Mouse (Mus musculus) gastrocnemius, adult 18-20 months (tissue): ENCODE results near the gene Xlr3b. TPM values are rescaled to one million over a fixed set of nuclear protein-coding genes. Genes with fewer than 3 reads are reported as not detected.
"Not testable (repeated sequence)": the region's sequence is repeated elsewhere in the genome, so short reads cannot be mapped to it uniquely, and the experiment has no call there.

ENCODE experiments used
- DNase-seq: peaks from one replicate; pipeline ENCODE4 v3.0.0; 2021; ENCODE audit warnings: low spot score
- long read RNA-seq, 2 experiments: library from polyadenylated mRNA; stranded (forward); transcript quantifications; one replicate each; pipeline ENCODE4 v2.0.0; 2021
- total RNA-seq, 2 experiments: library from RNA; stranded (reverse); gene quantifications; 2 replicates each; pipeline ENCODE4 v1.2.3; 2021

Gene Xlr3b
- 1 to 10 TPM; 1.4 to 2.3 TPM for total RNA-seq
- long read RNA-seq, experiment 1, partial matches to known transcripts = 0 of 6 reads
- long read RNA-seq, experiment 1, other reads (novel, unspliced or antisense) = 1 of 6 reads
- long read RNA-seq, experiment 2, partial matches to known transcripts = 0 of 1 reads
- long read RNA-seq, experiment 2, other reads (novel, unspliced or antisense) = 1 of 1 reads

DNA sequence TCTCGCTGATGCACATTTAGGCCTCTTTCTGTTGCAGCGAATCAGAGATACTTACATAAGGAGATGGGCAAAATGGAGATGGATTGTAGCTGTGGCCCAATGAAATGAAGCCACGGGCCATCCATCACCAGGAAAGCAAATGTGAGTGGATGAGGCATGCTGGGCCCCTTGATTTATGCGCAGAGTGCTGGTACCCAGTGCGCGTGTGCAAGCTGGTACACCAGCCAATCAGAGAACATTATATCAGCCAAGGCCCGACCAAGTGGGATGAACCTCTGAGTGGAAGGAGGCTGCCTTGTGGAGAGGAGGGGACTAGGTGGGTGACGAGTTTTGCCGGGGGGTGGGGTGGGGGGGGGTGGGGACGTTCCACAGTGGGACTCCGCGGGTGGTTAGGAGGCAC is at the start of gene Xlr3b:
Gene Xlr3b (plus strand): TSS at position 274 of the 400 bp plus-strand sequence.
- peak; percentile 1 for DNase-seq

DNA sequence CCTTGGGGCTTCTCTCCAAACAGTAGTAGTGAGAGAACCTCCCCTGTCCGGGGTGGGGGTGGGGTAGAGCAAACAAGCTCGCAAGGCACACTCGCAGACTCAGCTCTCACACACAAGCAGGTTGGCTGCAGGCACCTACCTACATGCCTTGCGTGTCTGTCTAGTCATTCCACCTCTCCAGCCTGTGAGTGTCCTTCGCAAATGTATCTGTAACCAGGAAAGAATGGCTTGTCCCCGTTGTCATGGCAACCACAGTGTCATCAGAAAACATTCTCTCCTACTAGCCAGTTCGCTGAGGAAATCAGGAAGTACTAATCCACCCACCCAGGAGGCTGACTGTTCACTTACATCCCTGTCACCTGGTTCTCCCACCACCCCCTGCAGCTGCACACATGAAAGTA is 48.8 kb upstream of the Xlr3b start:
- not testable (repeated sequence) for DNase-seq

DNA sequence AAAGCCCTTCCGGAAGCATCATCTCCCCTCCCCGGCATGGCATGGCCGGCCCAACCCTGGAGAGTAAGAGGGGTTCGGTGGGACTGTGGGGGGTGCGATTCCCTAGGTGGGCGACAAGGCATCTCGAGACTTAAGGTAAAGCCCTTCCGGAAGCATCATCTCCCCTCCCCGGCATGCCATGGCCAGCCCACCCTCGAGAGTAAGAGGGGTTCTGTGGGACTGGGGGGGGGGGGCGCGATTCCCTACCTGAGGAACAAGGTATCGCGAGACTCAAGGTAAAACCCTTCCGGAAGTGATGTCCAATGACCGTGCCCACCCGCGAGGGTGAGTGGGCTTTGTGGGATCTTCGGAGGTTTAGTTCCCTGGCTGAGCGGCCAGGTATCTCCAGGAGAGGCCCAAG is 43.5 kb upstream of the Xlr3b start, which contains the start of gene Xlr5b:
Gene Xlr5b (plus strand): TSS at position 301 of the 400 bp plus-strand sequence.
- not testable (repeated sequence) for DNase-seq

DNA sequence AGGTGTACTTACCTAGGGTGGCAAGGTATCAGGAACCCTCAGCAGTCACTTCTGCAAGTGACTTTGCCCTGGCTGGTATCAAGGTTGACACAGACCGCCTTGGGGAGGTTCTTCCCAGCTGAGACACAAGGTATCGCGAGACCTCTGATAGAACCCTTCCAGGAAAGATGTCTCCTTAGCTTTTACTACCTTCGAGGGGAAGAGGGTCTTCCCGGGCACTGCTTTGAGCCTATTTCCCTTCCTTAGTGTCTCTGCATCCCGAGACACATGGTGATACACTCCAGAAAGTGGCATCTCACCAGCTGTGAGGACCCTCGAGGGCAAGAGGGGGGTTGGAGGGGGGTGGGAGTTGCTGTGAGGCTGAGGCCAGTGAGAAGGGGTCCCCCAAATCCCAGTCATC is 42.7 kb upstream of the Xlr3b start, which contains the start of gene DXBay18:
Gene DXBay18 (minus strand): TSS at position 101 of the 400 bp plus-strand sequence.
- not testable (repeated sequence) for DNase-seq

DNA sequence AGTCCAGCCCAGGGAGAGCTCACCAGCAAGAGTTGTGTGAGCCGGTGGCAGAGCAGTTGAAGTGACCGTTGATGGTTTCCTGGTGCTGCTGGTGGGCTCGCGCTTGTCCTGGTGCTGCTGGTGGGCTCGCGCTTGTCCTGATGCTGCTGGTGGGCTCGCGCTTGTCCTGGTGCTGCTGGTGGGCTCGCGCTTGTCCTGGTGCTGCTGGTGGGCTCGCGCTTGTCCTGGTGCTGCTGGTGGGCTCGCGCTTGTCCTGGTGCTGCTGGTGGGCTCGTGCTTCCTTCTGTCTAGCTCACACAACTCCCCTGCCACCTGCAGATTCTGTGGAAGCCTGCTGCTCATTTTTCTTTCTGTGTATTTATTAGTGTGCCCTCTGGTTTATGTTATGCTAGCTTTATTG is 15.1 kb upstream of the Xlr3b start, which contains the start of gene Spin2d:
Gene Spin2d (minus strand): TSS at position 101 of the 400 bp plus-strand sequence.
- DNase-seq = not testable (repeated sequence)

DNA sequence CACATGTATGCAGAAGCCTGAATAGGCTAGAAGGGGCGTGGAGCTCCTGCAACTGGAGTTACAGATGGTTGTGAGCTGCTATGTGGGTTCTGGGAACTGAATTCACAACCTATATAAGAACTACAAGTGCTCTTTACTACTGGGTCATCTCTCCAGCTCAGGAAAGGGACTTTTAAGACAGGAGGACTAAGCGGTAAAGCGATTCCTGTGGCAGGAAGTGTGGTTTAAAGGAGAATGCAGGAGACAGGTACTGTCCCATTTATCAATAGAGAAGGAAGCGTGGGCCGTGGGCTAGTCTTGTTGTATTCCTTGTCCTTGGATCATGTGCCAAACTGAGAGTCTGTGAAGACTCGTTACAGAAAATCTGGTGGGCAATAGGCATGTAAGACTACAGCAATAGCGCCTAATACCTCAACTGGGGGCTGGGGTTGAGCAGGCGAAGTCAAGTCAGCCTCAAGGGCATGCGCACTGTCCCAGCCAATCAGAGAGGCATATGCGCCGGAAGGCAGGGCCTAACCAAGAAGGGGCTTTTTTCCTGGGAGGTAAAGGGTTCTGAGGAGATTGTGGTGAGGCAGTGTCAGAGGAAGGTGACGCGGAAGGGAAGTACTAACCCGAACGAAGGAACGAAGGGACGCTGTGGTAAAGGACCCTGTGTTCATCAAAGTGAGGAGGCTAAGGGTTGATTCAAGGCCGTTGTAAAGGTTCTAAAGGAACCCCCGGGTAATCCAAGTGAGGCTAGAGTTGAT is 22.0 kb downstream of the Xlr3b start, which contains the start of gene Xlr4b:
Gene Xlr4b (plus strand): TSS at position 515 of the 746 bp plus-strand sequence.
- DNase-seq = not testable (repeated sequence)

DNA sequence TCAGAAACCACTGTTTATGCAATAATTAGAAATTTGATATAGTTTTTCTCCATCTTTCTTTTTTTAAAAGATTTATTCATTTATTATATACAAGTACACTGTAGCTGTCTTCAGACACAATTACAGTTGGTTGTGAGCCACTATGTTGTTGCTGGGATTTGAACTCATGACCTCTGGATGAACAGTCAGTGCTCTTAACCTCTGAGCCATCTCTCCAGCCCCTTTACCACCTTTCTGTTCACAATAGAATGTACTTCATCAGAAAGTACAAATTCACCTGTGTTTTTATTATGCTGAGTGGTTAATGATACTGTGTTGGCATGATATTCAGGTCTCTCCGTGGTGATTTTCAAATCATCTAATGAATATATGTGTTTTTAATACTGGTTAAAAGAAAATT is 33.4 kb downstream of the Xlr3b start:
- DNase-seq = no peak

DNA sequence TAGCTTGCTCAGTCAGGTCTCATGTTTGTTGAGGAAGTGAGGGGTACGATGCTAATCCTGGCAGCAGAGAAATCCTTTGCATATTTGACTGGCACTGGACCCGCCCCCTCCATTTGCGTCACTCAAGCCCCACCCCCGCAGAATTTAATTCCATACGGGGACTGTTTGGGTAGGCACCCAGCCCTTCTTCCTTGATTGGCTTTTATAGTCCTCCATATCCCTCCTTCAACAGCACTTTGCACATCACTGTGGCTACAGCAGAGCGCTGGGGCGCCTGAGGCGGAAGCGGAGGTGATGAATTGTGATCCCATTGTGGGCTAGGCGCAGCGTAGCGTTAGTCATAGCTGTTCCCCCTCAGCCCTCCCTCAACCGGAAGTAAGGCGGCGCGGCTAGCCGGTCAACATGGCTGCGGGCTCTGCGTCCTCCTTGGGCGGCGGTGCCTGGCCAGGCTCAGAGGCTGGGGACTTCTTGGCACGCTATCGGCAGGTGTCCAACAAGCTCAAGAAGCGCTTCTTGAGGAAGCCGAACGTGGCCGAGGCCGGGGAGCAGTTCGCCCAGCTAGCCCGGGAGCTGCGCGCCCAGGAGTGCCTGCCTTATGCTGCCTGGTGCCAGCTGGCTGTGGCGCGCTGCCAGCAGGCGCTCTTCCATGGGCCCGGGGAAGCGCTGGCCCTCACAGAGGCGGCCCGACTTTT is 36.1 kb downstream of the Xlr3b start, which contains the start of gene F8a:
Gene F8a (plus strand): TSS at position 378 of the 692 bp plus-strand sequence.
- peak; percentile 71 for DNase-seq

DNA sequence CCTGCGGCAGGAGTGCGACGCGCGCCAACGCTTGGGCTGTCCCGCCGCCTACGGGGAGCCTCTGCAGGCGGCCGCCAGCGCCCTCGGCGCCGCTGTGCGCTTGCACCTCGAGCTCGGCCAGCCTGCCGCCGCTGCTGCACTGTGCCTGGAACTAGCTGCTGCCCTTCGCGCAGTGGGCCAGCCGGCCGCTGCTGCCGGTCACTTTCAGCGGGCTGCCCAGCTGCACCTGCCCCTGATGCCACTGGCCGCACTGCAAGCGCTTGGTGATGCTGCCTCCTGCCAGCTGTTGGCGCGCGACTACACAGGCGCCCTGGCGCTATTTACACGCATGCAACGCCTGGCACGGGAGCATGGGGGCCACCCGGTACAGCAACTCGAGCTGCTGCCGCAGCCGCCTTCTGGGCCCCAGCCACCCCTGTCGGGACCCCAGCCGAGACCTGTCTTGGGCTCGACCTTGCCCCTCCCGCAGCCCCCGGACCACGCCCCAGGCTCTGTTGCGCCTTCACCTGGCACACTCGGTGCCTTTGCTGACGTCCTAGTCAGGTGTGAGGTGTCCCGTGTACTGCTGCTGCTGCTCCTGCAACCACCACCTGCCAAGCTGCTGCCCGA is 36.7 kb downstream of the Xlr3b start:
- DNase-seq = peak; percentile 46

DNA sequence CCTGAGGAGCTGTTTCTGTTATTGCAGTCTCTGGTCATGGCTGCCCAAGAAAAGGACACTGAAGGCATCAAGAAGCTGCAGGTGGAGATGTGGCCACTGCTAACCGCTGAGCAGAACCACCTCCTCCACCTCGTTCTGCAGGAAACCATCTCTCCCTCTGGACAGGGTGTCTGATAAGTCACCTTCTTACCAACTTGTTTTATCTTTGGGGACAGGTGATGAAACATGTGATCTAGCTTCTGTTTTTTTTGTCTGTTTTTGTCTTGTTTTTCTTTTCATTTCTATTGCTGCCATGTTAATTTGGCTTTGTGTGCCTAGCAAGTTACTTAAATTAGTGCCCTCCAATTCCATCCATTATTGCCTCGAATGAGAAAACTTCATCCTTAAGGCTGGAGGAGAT is 37.3 kb downstream of the Xlr3b start:
- no peak for DNase-seq

DNA sequence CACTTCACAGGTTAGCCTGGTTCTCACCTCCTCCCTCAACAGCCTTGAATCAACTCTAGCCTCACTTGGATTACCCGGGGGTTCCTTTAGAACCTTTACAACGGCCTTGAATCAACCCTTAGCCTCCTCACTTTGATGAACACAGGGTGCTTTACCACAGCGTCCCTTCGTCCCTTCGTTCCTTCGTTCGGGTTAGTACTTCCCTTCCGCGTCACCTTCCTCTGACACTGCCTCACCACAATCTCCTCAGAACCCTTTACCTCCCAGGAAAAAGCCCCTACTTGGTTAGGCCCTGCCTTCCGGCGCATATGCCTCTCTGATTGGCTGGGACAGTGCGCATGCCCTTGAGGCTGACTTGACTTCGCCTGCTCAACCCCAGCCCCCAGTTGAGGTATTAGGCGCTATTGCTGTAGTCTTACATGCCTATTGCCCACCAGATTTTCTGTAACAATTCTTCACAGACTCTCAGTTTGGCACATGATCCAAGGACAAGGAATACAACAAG is 50.9 kb downstream of the Xlr3b start, which contains the start of gene Xlr4c:
Gene Xlr4c (minus strand): TSS at position 310 of the 505 bp plus-strand sequence.
- DNase-seq = not testable (repeated sequence)

Other genes with a start within 250 kb of the Xlr3b start
- 1 to 10 TPM in 1 of 2 experiments, under 1 TPM in 1; 0.53 to 1.3 TPM for gene Zfp185, start 204.9 kb upstream of the Xlr3b start, total RNA-seq
- gene Pnma5, start 155.1 kb upstream of the Xlr3b start, total RNA-seq = under 1 TPM in 1 of 2 experiments, not detected in 1; 0.14 TPM
- not detected for gene Pnma3, start 127.4 kb upstream of the Xlr3b start, total RNA-seq
- not detected for gene Xlr4a, start 109.7 kb upstream of the Xlr3b start, total RNA-seq
- gene Xlr3a, start 95.1 kb upstream of the Xlr3b start, total RNA-seq = under 1 TPM; 0.36 to 0.53 TPM
- gene Gm14685, start 75.2 kb upstream of the Xlr3b start, total RNA-seq = not detected
- gene Xlr5b, start 43.4 kb upstream of the Xlr3b start, total RNA-seq = not detected
- not detected for gene DXBay18, start 42.8 kb upstream of the Xlr3b start, total RNA-seq
- gene Spin2d, start 15.2 kb upstream of the Xlr3b start, total RNA-seq = not detected
- not detected for gene Xlr4b, start 22.1 kb downstream of the Xlr3b start, total RNA-seq
- 1 to 10 TPM; 5.5 to 6.0 TPM for gene F8a, start 36.1 kb downstream of the Xlr3b start, total RNA-seq
- gene Xlr4c, start 50.9 kb downstream of the Xlr3b start, total RNA-seq = under 1 TPM in 1 of 2 experiments, not detected in 1; 0.18 TPM
- gene Xlr3c, start 73.2 kb downstream of the Xlr3b start, total RNA-seq = under 1 TPM in 1 of 2 experiments, not detected in 1; 0.80 TPM
- not detected for gene Xlr5a, start 100.8 kb downstream of the Xlr3b start, total RNA-seq
- not detected for gene Xlr5c, start 100.8 kb downstream of the Xlr3b start, total RNA-seq
- gene Gm45015, start 144.6 kb downstream of the Xlr3b start, total RNA-seq = not detected
- gene Zfp275, start 150.4 kb downstream of the Xlr3b start, total RNA-seq = 1 to 10 TPM; 4.1 to 4.5 TPM
- not detected for gene Gm18336, start 206.5 kb downstream of the Xlr3b start, total RNA-seq
- not detected for gene Zfp92, start 218.9 kb downstream of the Xlr3b start, total RNA-seq
- not detected for gene Trex2, start 243.1 kb downstream of the Xlr3b start, total RNA-seq